Mouse (Mus musculus) cerebellum, adult 9-11 months (tissue): ENCODE results near the gene Olfr960.

Experiments
- DNase-seq: peaks from one replicate; pipeline ENCODE4 v3.0.0; 2022

Gene Olfr960

GRCm38 (mm10) chr9:39621073-39621472 is at the start of gene Olfr960:
Gene Olfr960 (plus strand): TSS chr9:39621373.
- DNase-seq = no peak

- no peak for DNase-seq
Observed at GRCm38 (mm10) chr9:39575469-39575868, 45.7 kb upstream of the Olfr960 start, which contains the start of gene Olfr959. Gene Olfr959 (minus strand): TSS chr9:39575569.

GRCm38 (mm10) chr9:39577050-39577449 is 44.1 kb upstream of the Olfr960 start:
- DNase-seq = no peak

- DNase-seq = no peak
Observed at GRCm38 (mm10) chr9:39602536-39603332, 18.4 kb upstream of the Olfr960 start.

- DNase-seq = no peak
Observed at GRCm38 (mm10) chr9:39603333-39603845, 17.8 kb upstream of the Olfr960 start.

- no peak for DNase-seq
Observed at GRCm38 (mm10) chr9:39603999-39604453, 17.1 kb upstream of the Olfr960 start, which contains the start of gene AW551984. Gene AW551984 (minus strand): TSS chr9:39604403.

GRCm38 (mm10) chr9:39608497-39608896 is 12.7 kb upstream of the Olfr960 start:
- no peak for DNase-seq

- no peak for DNase-seq
Observed at GRCm38 (mm10) chr9:39610355-39610754, 10.8 kb upstream of the Olfr960 start, which contains the start of gene Olfr148. Gene Olfr148 (plus strand): TSS chr9:39610655.

- no peak for DNase-seq
Observed at GRCm38 (mm10) chr9:39611953-39612352, 9.2 kb upstream of the Olfr960 start.

- DNase-seq = no peak
Observed at GRCm38 (mm10) chr9:39623783-39624182, 2.6 kb downstream of the Olfr960 start.

GRCm38 (mm10) chr9:39624711-39625110 is 3.5 kb downstream of the Olfr960 start:
- no peak for DNase-seq

GRCm38 (mm10) chr9:39629069-39629468 is 7.9 kb downstream of the Olfr960 start:
- DNase-seq = no peak

- no peak for DNase-seq
Observed at GRCm38 (mm10) chr9:39633913-39634594, 12.9 kb downstream of the Olfr960 start.

- no peak for DNase-seq
Observed at GRCm38 (mm10) chr9:39644785-39645184, 23.6 kb downstream of the Olfr960 start, which contains the start of gene Olfr961. Gene Olfr961 (plus strand): TSS chr9:39645085.

- no peak for DNase-seq
Observed at GRCm38 (mm10) chr9:39647382-39647781, 26.2 kb downstream of the Olfr960 start.

GRCm38 (mm10) chr9:39654756-39655396 is 33.7 kb downstream of the Olfr960 start:
- DNase-seq = no peak

GRCm38 (mm10) chr9:39666905-39667304 is 45.7 kb downstream of the Olfr960 start, which contains the start of gene Olfr963:
Gene Olfr963 (plus strand): TSS chr9:39667205.
- no peak for DNase-seq

- no peak for DNase-seq
Observed at GRCm38 (mm10) chr9:39669723-39670122, 48.5 kb downstream of the Olfr960 start.
